Mouse (Mus musculus): ENCODE measurements around the gene Cep128. TPM values are rescaled to one million over a fixed set of nuclear protein-coding genes. Genes with fewer than 3 reads are reported as not detected.
"Not testable (repeated sequence)": the region's sequence is repeated elsewhere in the genome, so short reads cannot be mapped to it uniquely, and the experiment has no call there.

The Cep128 gene
- polyA plus RNA-seq, 1 experiment from 2014 or later = 9.6 TPM

DNA sequence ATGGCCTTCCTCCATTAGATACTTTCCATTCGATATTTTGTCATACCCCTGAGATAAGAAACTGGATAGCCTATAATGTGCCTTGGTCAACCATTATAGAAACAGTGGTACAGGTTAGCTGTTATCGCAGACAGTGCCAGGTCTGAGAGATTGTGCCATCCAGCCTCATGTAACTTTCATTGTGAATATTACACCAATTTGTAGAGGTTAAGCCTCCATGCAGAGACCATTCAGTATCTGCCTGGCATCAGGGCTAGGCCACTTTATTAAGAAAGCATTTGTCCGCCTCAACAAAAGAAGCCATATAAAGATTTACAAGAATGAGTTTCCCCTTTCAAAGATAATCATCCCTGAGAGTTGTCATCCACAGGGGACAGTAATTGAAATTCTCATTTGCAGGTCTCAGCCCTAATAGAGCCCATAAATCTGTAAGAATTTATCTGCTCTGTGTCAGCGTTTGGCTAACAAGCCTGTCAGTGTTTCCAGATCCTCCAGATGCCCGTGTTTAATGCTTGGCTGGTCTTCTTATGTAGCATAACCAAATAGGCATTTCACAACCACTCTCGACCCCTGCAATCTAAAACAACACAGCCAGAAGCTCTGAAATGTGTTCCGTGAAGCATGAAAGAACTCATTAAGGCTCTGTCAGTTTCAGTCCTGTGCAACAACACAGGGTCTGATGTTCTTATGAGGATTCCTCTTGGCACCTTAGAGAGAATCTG, 28.4 kb upstream of the Cep128 start:
- Histone ChIP-seq H3K9me3 (replicated peaks; ENCODE audit: control insufficient read depth, low read length) (no peaks in the 10 kb centered on the region), H3K27me3 (ENCODE audit: control insufficient read depth, insufficient read depth, low read length) (no peaks in the 10 kb centered on the region), H3K4me3 (replicated peaks; ENCODE audit: low read length) (no peak overlapping the region), H3K36me3 (ENCODE audit: control insufficient read depth, insufficient read depth, low read length) (no peaks in the 10 kb centered on the region), H3K4me1 (ENCODE audit: control insufficient read depth, insufficient read depth, low read length) (no peaks in the 10 kb centered on the region), H3K4me2 (ENCODE audit: low read depth, low read length) (no peak overlapping the region), H3K27ac (ENCODE audit: low read length) (no peak overlapping the region), H3K9ac (ENCODE audit: low read length) (no peak overlapping the region)
- 61% methylated on average over 7 of the region's 7 CpGs for WGBS
- no peak for ATAC-seq (ENCODE audit: insufficient read depth, low FRiP score)

DNA sequence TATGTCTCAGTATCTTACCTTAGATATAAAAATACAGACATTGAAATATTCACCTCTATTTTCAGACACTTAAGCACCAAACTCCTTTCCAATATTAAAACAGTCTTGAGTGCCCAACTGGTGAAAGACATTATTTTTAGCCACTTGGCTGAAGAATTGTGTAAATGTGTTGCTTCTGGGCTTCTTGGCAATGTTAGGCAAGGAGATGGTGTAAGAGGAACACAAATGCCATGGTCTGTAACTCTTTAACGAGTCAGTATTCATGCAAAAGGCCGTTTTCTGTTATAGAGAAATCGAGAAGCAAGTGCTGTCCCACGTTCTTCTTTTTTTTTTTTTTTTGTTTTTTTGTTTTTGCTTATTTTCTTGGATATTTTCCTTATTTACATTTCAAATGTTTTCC, 26.1 kb upstream of the Cep128 start:
- Histone ChIP-seq H3K4me3 (replicated peaks; ENCODE audit: low read length) (no peak overlapping the region), H3K9ac (ENCODE audit: low read length) (no peak overlapping the region), H3K4me1 (ENCODE audit: control insufficient read depth, insufficient read depth, low read length) (no peaks in the 10 kb centered on the region), H3K27me3 (ENCODE audit: control insufficient read depth, insufficient read depth, low read length) (no peaks in the 10 kb centered on the region), H3K4me2 (ENCODE audit: low read depth, low read length) (no peak overlapping the region), H3K27ac (ENCODE audit: low read length) (no peak overlapping the region), H3K9me3 (replicated peaks; ENCODE audit: control insufficient read depth, low read length) (no peaks in the 10 kb centered on the region), H3K36me3 (ENCODE audit: control insufficient read depth, insufficient read depth, low read length) (no peaks in the 10 kb centered on the region)
- ATAC-seq (ENCODE audit: insufficient read depth, low FRiP score) = no peak
- 89% methylated on average over 4 of the region's 4 CpGs for WGBS

DNA sequence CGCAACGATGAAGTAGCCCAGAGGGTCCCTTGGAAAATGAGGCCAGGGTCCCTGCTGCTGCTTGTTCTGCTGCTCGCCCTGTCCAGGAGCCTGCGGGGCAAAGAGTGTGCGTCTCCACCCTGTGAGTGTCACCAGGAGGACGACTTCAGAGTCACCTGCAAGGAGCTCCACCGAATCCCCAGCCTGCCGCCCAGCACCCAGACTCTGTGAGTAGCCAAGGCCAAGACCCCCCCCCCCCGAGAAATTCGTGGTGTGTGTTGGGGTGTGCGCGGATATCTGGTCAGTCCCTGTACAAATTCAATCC, 16.8 kb upstream of the Cep128 start:
- peak overlapping the region; percentile 64 for H3K9ac ChIP-seq (ENCODE audit: low read length)

DNA sequence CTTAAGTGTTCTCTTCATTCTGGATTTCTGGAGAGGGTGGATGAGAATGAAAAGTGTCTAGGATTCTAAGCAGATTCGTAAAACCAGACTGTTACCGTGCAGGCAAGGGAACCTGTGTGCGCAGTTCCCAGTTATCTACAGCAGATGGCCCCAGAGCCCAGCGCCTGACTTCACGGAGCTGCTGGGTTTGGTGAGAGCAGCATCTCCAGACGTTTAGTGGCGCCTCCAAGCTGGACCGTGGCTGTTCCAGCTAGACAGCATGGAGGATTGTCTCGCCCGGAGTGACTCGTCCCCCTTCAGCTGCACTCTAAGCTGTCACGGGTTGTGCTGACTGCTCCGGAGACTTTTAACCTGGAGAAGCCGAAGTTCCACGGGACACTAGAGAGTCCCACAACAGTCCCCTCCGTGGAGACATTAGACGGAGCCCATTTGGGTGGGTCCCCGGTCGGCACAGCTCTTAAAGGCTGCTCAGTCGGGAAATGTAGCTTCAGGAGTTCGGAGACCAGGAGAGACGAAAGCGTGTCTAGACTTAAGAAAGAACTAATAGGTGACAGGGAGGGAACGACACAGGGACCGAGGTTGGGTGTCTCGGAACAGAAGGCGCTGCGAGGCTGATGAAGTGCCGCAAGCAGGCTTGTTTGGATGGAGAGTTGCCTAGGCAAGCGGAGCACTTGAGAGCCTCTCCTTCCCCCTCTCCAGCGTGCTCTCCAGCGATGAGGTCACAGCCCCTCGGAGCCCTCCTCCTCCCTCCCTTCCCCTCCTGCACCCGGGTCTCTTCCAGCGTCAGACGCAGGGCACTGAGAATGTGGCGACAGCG, 16.2 kb upstream of the Cep128 start:
- WGBS = under 1% methylated on average over 38 of the region's 38 CpGs
- Histone ChIP-seq H3K9ac (ENCODE audit: low read length) (peak overlapping the region; percentile 64), H3K27me3 (ENCODE audit: control insufficient read depth, insufficient read depth, low read length) (peaks cover 16% of the 10 kb centered on the region)

More for the DNA sequence above, 16.8 kb upstream of the Cep128 start:
- H3K36me3 ChIP-seq (ENCODE audit: control insufficient read depth, insufficient read depth, low read length) = no peaks in the 10 kb centered on the region
- H3K4me2 ChIP-seq (ENCODE audit: low read depth, low read length) = peak overlapping the region; percentile 94
- peaks cover 16% of the 10 kb centered on the region for H3K27me3 ChIP-seq (ENCODE audit: control insufficient read depth, insufficient read depth, low read length)
- no peak overlapping the region for H3K27ac ChIP-seq (ENCODE audit: low read length)
- 7% methylated on average over 12 of the region's 12 CpGs for WGBS
- peaks cover 4% of the 10 kb centered on the region; the same call in 1 of the 2 replicates for H3K4me1 ChIP-seq (ENCODE audit: control insufficient read depth, insufficient read depth, low read length)
- H3K4me3 ChIP-seq (replicated peaks; ENCODE audit: low read length) = peak overlapping the region; percentile 55
- H3K9me3 ChIP-seq (replicated peaks; ENCODE audit: control insufficient read depth, low read length) = no peaks in the 10 kb centered on the region
- ATAC-seq (ENCODE audit: insufficient read depth, low FRiP score) = peak; percentile 8; the same call in 1 of the 2 replicates

DNA sequence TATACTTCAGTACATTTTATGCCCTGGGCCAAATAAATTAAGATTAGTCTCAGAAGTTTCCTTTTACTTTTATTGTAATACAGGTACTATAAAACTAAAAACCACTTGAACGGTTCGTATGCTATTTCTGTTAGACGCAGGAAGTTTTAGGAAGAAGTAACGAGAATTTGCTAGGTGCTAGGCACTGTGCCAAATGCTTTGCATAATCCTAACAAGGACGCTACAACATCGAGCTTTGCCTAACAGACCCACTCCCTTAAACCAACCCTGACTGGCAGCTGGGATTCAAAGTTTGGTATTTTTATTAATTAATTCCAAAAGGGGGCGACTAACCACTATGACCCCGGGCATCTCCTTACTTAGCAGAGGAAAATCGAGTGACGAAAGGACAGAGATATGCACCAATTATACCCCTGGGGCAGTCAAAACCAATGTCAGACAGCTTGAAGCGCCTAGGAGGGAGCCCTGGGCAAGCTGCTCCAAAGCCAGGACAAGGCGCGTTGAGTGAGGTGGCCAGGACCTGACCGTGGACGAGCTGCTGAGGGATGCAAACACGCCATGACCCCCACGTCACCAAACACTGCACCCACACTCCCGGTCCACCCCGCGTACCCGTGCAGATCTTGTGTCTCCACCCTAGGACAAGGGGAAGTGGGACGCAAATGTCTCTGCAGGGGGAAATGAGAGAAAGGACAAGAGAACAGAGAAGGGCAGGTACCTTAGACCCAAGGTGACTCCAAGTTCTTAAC, 519 bp downstream of the Cep128 start:
- Histone ChIP-seq H3K9ac (ENCODE audit: low read length) (peak overlapping the region; percentile 76), H3K9me3 (replicated peaks; ENCODE audit: control insufficient read depth, low read length) (no peaks in the 10 kb centered on the region), H3K4me2 (ENCODE audit: low read depth, low read length) (peak overlapping the region; percentile 92), H3K4me3 (replicated peaks; ENCODE audit: low read length) (peak overlapping the region; percentile 79), H3K27ac (ENCODE audit: low read length) (no peak overlapping the region), H3K4me1 (ENCODE audit: control insufficient read depth, insufficient read depth, low read length) (no peaks in the 10 kb centered on the region; the same call in none of the 2 replicates), H3K27me3 (ENCODE audit: control insufficient read depth, insufficient read depth, low read length) (no peaks in the 10 kb centered on the region), H3K36me3 (ENCODE audit: control insufficient read depth, insufficient read depth, low read length) (no peaks in the 10 kb centered on the region)
- 4% methylated on average over 22 of the region's 22 CpGs for WGBS
- ATAC-seq (ENCODE audit: insufficient read depth, low FRiP score) = peak; percentile 57

More for the DNA sequence above, 16.2 kb upstream of the Cep128 start:
- Histone ChIP-seq H3K4me2 (ENCODE audit: low read depth, low read length) (peak overlapping the region; percentile 94), H3K4me1 (ENCODE audit: control insufficient read depth, insufficient read depth, low read length) (peaks cover 4% of the 10 kb centered on the region; the same call in 1 of the 2 replicates), H3K4me3 (replicated peaks; ENCODE audit: low read length) (peak overlapping the region; percentile 55), H3K9me3 (replicated peaks; ENCODE audit: control insufficient read depth, low read length) (no peaks in the 10 kb centered on the region), H3K36me3 (ENCODE audit: control insufficient read depth, insufficient read depth, low read length) (no peaks in the 10 kb centered on the region), H3K27ac (ENCODE audit: low read length) (no peak overlapping the region)
- peak; percentile 90 for ATAC-seq (ENCODE audit: insufficient read depth, low FRiP score)

DNA sequence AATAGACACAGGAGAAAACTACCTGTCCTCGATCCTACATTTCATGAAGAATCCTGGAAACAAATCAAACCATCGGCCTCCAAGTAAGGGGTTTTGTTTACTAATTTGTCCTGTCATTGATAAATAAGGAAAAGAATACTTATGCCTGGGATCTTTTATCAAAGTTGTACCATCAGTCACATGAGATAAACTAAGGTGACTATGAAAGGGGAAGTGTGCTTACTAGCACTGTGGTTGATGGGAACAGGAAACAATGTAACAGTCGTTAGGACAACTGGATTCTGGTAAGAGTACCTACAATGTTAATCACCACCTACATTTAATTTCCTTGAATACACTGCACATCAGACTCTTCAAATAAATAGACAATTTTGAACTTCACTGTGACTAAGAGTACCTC, 15.0 kb downstream of the Cep128 start:
- Histone ChIP-seq H3K4me3 (replicated peaks; ENCODE audit: low read length) (no peak overlapping the region), H3K4me1 (ENCODE audit: control insufficient read depth, insufficient read depth, low read length) (no peaks in the 10 kb centered on the region), H3K9me3 (replicated peaks; ENCODE audit: control insufficient read depth, low read length) (no peaks in the 10 kb centered on the region), H3K27me3 (ENCODE audit: control insufficient read depth, insufficient read depth, low read length) (no peaks in the 10 kb centered on the region), H3K9ac (ENCODE audit: low read length) (no peak overlapping the region), H3K36me3 (ENCODE audit: control insufficient read depth, insufficient read depth, low read length) (no peaks in the 10 kb centered on the region), H3K4me2 (ENCODE audit: low read depth, low read length) (no peak overlapping the region), H3K27ac (ENCODE audit: low read length) (no peak overlapping the region)
- WGBS = 73% methylated on average over 3 of the region's 3 CpGs
- no peak for ATAC-seq (ENCODE audit: insufficient read depth, low FRiP score)

DNA sequence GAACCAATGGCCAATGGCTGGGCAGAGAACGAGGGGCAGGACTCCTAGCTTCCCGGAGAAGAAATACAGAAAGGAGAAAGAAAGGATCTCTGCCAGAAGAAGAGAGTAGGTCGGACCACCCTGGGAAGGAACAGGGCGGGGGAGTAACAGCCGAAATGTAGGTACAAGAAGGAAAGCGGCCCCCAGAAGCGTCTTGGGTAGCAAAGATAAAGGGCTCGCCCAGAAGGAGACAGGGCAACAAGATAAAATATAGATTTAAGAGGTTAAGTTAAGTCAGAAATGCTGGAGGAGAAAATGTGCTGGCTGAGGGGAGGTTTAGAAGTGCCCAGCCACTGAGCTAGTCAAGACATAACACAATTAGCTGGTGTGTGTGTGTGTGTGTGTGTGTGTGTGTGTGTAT, 30.4 kb downstream of the Cep128 start:
- H3K9ac ChIP-seq (ENCODE audit: low read length) = no peak overlapping the region
- no peak overlapping the region for H3K4me3 ChIP-seq (replicated peaks; ENCODE audit: low read length)
- no peaks in the 10 kb centered on the region for H3K9me3 ChIP-seq (replicated peaks; ENCODE audit: control insufficient read depth, low read length)
- 82% methylated on average over 8 of the region's 8 CpGs for WGBS
- ATAC-seq (ENCODE audit: insufficient read depth, low FRiP score) = no peak
- no peaks in the 10 kb centered on the region for H3K27me3 ChIP-seq (ENCODE audit: control insufficient read depth, insufficient read depth, low read length)
- no peaks in the 10 kb centered on the region for H3K36me3 ChIP-seq (ENCODE audit: control insufficient read depth, insufficient read depth, low read length)
- no peaks in the 10 kb centered on the region for H3K4me1 ChIP-seq (ENCODE audit: control insufficient read depth, insufficient read depth, low read length)
- no peak overlapping the region for H3K4me2 ChIP-seq (ENCODE audit: low read depth, low read length)
- H3K27ac ChIP-seq (ENCODE audit: low read length) = no peak overlapping the region

DNA sequence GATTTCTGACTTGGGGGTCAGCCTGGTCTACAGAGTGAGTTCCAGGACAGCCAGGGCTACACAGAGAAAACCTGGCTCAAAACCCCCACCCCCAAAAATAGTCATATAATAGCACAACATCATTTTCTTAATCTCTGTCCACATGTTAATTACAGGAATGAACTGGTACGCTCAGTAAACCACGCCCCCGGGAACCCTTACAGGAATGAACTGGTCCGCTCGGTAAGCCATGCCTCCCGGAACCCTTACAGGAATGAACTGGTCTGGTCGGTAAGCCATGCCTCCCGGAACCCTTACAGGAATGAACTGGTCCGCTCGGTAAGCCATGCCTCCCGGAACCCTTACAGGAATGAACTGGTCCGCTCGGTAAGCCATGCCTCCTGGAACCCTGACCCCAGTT, 45.6 kb downstream of the Cep128 start:
- not testable (repeated sequence) for H3K27me3 ChIP-seq (ENCODE audit: control insufficient read depth, insufficient read depth, low read length); H3K4me2 ChIP-seq (ENCODE audit: low read depth, low read length); H3K9me3 ChIP-seq (replicated peaks; ENCODE audit: control insufficient read depth, low read length); H3K36me3 ChIP-seq (ENCODE audit: control insufficient read depth, insufficient read depth, low read length); H3K9ac ChIP-seq (ENCODE audit: low read length); ATAC-seq (ENCODE audit: insufficient read depth, low FRiP score); H3K27ac ChIP-seq (ENCODE audit: low read length); H3K4me1 ChIP-seq (ENCODE audit: control insufficient read depth, insufficient read depth, low read length); H3K4me3 ChIP-seq (replicated peaks; ENCODE audit: low read length)
- 95% methylated on average over 13 of the region's 13 CpGs for WGBS

DNA sequence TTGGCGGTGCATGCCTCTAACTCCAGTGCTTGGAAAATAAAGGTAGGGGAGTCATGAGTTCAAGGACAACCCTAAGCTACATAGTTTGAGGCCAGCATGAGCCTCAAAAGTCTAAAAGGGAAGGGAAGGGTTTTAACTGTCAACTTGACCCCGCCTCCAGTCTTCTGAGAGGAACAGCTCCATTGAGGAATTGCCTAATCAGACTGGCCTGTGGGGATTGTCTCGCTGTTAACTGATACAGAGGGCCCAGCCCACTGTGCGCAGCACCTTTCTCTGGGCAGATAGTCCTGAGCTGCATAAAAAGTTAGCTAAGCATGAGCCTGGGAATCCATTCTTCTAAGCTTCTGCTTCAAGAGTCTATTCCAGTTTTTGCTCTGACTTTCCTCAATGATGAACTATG, 56.7 kb downstream of the Cep128 start:
- Histone ChIP-seq H3K27ac (ENCODE audit: low read length) (no peak overlapping the region), H3K9ac (ENCODE audit: low read length) (no peak overlapping the region), H3K4me3 (replicated peaks; ENCODE audit: low read length) (no peak overlapping the region), H3K4me1 (ENCODE audit: control insufficient read depth, insufficient read depth, low read length) (no peaks in the 10 kb centered on the region), H3K4me2 (ENCODE audit: low read depth, low read length) (no peak overlapping the region), H3K27me3 (ENCODE audit: control insufficient read depth, insufficient read depth, low read length) (no peaks in the 10 kb centered on the region), H3K36me3 (ENCODE audit: control insufficient read depth, insufficient read depth, low read length) (no peaks in the 10 kb centered on the region), H3K9me3 (replicated peaks; ENCODE audit: control insufficient read depth, low read length) (no peaks in the 10 kb centered on the region)
- 79% methylated on average over 4 of the region's 4 CpGs for WGBS
- ATAC-seq (ENCODE audit: insufficient read depth, low FRiP score) = no peak
